In genomic region chr19:29820966-29821365, GRCm38 (mm10) we compare ENCODE assay signal across 10 mouse cellular contexts. TPM values are rescaled to one million over a fixed set of nuclear protein-coding genes. Genes with fewer than 3 reads are reported as not detected.
DNase-seq lines count a peak whose midpoint lies in the region; ATAC-seq and TF ChIP-seq lines count a peak whose summit lies in the region.
"Had no signal": no experiment of that assay in that cellular context is flagged by ENCODE, and none has a peak within 500 bp of the region (broad histone marks: within the 10 kb centered on the region; RNA-seq: fewer than 3 reads in every experiment).

No protein-coding gene starts in this region.

- no peak for ATAC-seq in kidney, postnatal 0 days (replicated peaks; ENCODE audit: low FRiP score, low read depth)
- ATAC-seq in kidney, embryonic 14.5 days (ENCODE audit: low FRiP score, low TSS enrichment), result no peak
- ATAC-seq in hematopoietic stem cell, adult 5-6 weeks (replicated peaks in 1 of 2; ENCODE audit: insufficient read depth in 1 of 2, low FRiP score in 2 of 2, low TSS enrichment in 1 of 2, low read depth in 1 of 2, poor library complexity in 2 of 2, severe bottlenecking in 2 of 2), result peak; percentile 53 to 66; a peak in 3 of 4 replicates

- no peaks in the 10 kb centered on the region for H3K27me3 ChIP-seq in kidney, postnatal 0 days (ENCODE audit: insufficient read depth, low read length)
- no peaks in the 10 kb centered on the region for H3K27me3 ChIP-seq in kidney, embryonic 14.5 days (ENCODE audit: control insufficient read depth, insufficient read depth, low read length)
- H3K27me3 ChIP-seq: stomach, embryonic 15.5 days had no signal

- H3K4me2 ChIP-seq in kidney, postnatal 0 days (ENCODE audit: low read length), result no peak overlapping the region
- no peak overlapping the region for H3K4me2 ChIP-seq in kidney, embryonic 14.5 days (replicated peaks; ENCODE audit: low read depth, low read length)
- H3K4me2 ChIP-seq: limb, embryonic 13.5 days; stomach, embryonic 15.5 days had no signal

- H3K4me1 ChIP-seq in kidney, postnatal 0 days (replicated peaks; ENCODE audit: insufficient read depth, low read length), result no peaks in the 10 kb centered on the region
- no peaks in the 10 kb centered on the region for H3K4me1 ChIP-seq in kidney, embryonic 14.5 days (ENCODE audit: control insufficient read depth, insufficient read depth, low read length)
- H3K4me1 ChIP-seq: limb, embryonic 13.5 days; stomach, embryonic 15.5 days had no signal

- H3K4me3 ChIP-seq in kidney, postnatal 0 days (replicated peaks; ENCODE audit: low read depth, low read length), result no peak overlapping the region
- H3K4me3 ChIP-seq in kidney, embryonic 14.5 days (ENCODE audit: low read length), result no peak overlapping the region
- H3K4me3 ChIP-seq: limb, embryonic 13.5 days; stomach, embryonic 15.5 days had no signal

- H3K36me3 ChIP-seq in kidney, postnatal 0 days (ENCODE audit: insufficient read depth, low read length), result no peaks in the 10 kb centered on the region
- no peaks in the 10 kb centered on the region for H3K36me3 ChIP-seq in kidney, embryonic 14.5 days (ENCODE audit: control insufficient read depth, insufficient read depth, low read length)
- H3K36me3 ChIP-seq: limb, embryonic 13.5 days; stomach, embryonic 15.5 days had no signal

- peak; percentile 88 for DNase-seq in kidney, postnatal 0 days (ENCODE audit: low spot score)
- DNase-seq in urinary bladder, postnatal 25 days (ENCODE audit: low spot score), result peak; percentile 24
- DNase-seq in urinary bladder, adult 2 months (ENCODE audit: low spot score), result no peak
- peak; percentile 63 for DNase-seq in c-Kit-positive CD71-positive TER-119-negative erythroid progenitor cells, embryonic 14.5 days (ENCODE audit: low read depth)
- DNase-seq in telencephalon, adult 2 months (ENCODE audit: low read depth, low spot score), result peak; percentile 51
- no peak for DNase-seq in right cerebral cortex, postnatal 14 days

- H3K9ac ChIP-seq in kidney, postnatal 0 days (ENCODE audit: low read depth, low read length), result no peak overlapping the region
- H3K9ac ChIP-seq in kidney, embryonic 14.5 days (ENCODE audit: low read depth, low read length), result no peak overlapping the region
- H3K9ac ChIP-seq: limb, embryonic 13.5 days; stomach, embryonic 15.5 days had no signal

- TF ChIP-seq CTCF in kidney, postnatal 0 days (IDR thresholded peaks at IDR 0.05; ENCODE audit: low read depth), result peak; percentile 72

- no peaks in the 10 kb centered on the region for H3K9me3 ChIP-seq in kidney, postnatal 0 days (replicated peaks; ENCODE audit: low read length)
- H3K9me3 ChIP-seq in kidney, embryonic 14.5 days (ENCODE audit: control insufficient read depth, low read length), result no peaks in the 10 kb centered on the region
- H3K9me3 ChIP-seq: limb, embryonic 13.5 days; stomach, embryonic 15.5 days had no signal

- no peak overlapping the region for H3K27ac ChIP-seq in kidney, postnatal 0 days
- no peak overlapping the region for H3K27ac ChIP-seq in kidney, embryonic 14.5 days (ENCODE audit: low read depth, low read length)
- H3K27ac ChIP-seq: limb, embryonic 13.5 days; stomach, embryonic 15.5 days had no signal

RNA-seq across cellular contexts. Expression of gene Ranbp6, which starts 8.2 kb away (rescaled TPM):
- 12.8 and 14.2 TPM in 2 replicates for polyA plus RNA-seq in kidney, postnatal 0 days (2015; fragmentation: Nextera tagmentation; extraction: Ambion mirVana)
- 10.2 and 22.4 TPM in 2 replicates for polyA plus RNA-seq in kidney, embryonic 14.5 days (2014; fragmentation: Nextera tagmentation; extraction: Ambion mirVana)
- 10.4 and 10.6 TPM in 2 replicates for polyA plus RNA-seq in urinary bladder, adult 2 months (2012; rRNA removed)
- 26.2 and 34.7 TPM in 2 replicates for total RNA-seq in hematopoietic stem cell, adult 5-6 weeks (2017)

RNA-seq across cellular contexts. Expression of gene 9930021J03Rik, which starts 15.2 kb away (rescaled TPM):
- polyA plus RNA-seq in kidney, postnatal 0 days (2015; fragmentation: Nextera tagmentation; extraction: Ambion mirVana), result 5.0 and 5.9 TPM in 2 replicates
- 10.5 and 11.5 TPM in 2 replicates for polyA plus RNA-seq in kidney, embryonic 14.5 days (2014; fragmentation: Nextera tagmentation; extraction: Ambion mirVana)
- 17.4 and 19.8 TPM in 2 replicates for polyA plus RNA-seq in urinary bladder, adult 2 months (2012; rRNA removed)
- 20.5 and 27.4 TPM in 2 replicates for total RNA-seq in hematopoietic stem cell, adult 5-6 weeks (2017)

Comparison
In these comparisons a context has a peak if more than half of its experiments do, and no peak if none do; other contexts are left out.
1. DNase-seq: peak in kidney, postnatal 0 days (single experiment), urinary bladder, postnatal 25 days (single experiment), c-Kit-positive CD71-positive TER-119-negative erythroid progenitor cells, embryonic 14.5 days (single experiment) and telencephalon, adult 2 months (single experiment); none in urinary bladder, adult 2 months (single experiment) and right cerebral cortex, postnatal 14 days (single experiment).
2. ATAC-seq: peak in hematopoietic stem cell, adult 5-6 weeks (2 of 2); none in kidney, postnatal 0 days (single experiment) and kidney, embryonic 14.5 days (single experiment).